Mouse (Mus musculus) lung, embryonic 14.5 days (tissue): Measurements from ENCODE around the gene Gtsf2. TPM values are rescaled to one million over a fixed set of nuclear protein-coding genes. Genes with fewer than 3 reads are reported as not detected.

ENCODE experiments used
- ATAC-seq: fragments of 200-750 bp; cut with Nextera tagmentation; 2 replicates; pipeline ENCODE4 v1.8.0; 2017; ENCODE audit warnings: mild to moderate bottlenecking, moderate TSS enrichment, moderate library complexity; ENCODE audit not compliant: insufficient read depth
- DNase-seq: peaks from one replicate; pipeline ENCODE4 v3.0.0-alpha.2; 2015
- H3K27ac ChIP-seq: fragments of 300-500 bp; sonication (generic); 2 replicates; pipeline ENCODE4 v1.5.1; 2014; ENCODE audit warnings: low read depth, mild to moderate bottlenecking, moderate library complexity
- H3K27me3 ChIP-seq: fragments of 300-500 bp; sonication (generic); 2 replicates; pipeline ENCODE4 v1.6.1; 2014; ENCODE audit warnings: low read length, control low read depth; ENCODE audit not compliant: insufficient read depth
- H3K36me3 ChIP-seq: fragments of 300-500 bp; sonication (generic); 2 replicates; pipeline ENCODE4 v1.6.1; 2014; ENCODE audit warnings: control low read depth; ENCODE audit not compliant: insufficient read depth
- H3K4me1 ChIP-seq: fragments of 300-500 bp; sonication (generic); 2 replicates; pipeline ENCODE4 v1.6.1; 2014; ENCODE audit warnings: antibody characterized with exemption, control low read depth; ENCODE audit not compliant: insufficient read depth
- H3K4me2 ChIP-seq: fragments of 300-500 bp; sonication (generic); 2 replicates; pipeline ENCODE4 v1.6.1; 2014; ENCODE audit warnings: mild to moderate bottlenecking
- H3K4me3 ChIP-seq: fragments of 300-500 bp; sonication (generic); 2 replicates; pipeline ENCODE4 v1.5.1; 2014; ENCODE audit warnings: low read depth, low read length
- H3K9ac ChIP-seq: fragments of 300-500 bp; sonication (generic); 2 replicates; pipeline ENCODE4 v1.6.1; 2014
- H3K9me3 ChIP-seq: fragments of 300-500 bp; sonication (generic); 2 replicates; pipeline ENCODE4 v1.6.1; 2016; ENCODE audit warnings: low read depth, low read length, control low read depth
- CTCF ChIP-seq: IDR thresholded peaks from 2 replicates; pipeline ENCODE4 v1.5.1; 2016; ENCODE audit warnings: antibody characterized with exemption, low read depth
- WGBS: fragments of 180-500 bp; shearing (Covaris S2); extraction: QIAGEN DNeasy Blood & Tissue Kit; methylation state at CpG from one replicate; pipeline ENCODE4 v1.1.7; 2014; 5-methylcytosine and 5-hydroxymethylcytosine counted together
- polyA plus RNA-seq: library from polyadenylated mRNA; unstranded; fragments of >200 nt; fragmentation: Nextera tagmentation; extraction: Ambion mirVana; gene quantifications from 2 replicates; pipeline ENCODE4 v1.2.1, GENCODE M21; 2014

The Gtsf2 gene
- polyA plus RNA-seq, 1 experiment from 2014 or later = not detected

DNA sequence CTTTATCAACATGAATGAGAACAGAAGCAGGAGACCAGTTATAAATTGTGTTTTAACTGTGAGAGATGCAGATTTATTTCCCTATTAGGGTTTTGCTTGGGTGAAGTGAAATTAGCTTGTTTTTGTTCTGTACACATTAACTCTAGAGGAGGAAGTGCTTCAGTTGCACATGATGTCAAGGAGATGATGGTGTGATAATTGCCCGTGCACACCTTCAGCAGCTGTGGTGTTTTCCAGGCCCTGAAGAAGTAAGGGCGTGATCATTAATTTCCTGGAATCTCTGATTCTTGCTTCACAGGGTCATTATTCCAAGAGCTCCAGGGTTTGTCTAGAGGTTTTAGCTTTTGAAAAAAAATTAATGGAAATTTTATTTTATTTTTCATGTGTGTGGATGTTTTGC is 31.9 kb upstream of the Gtsf2 start:
- TF ChIP-seq CTCF = no peak

DNA sequence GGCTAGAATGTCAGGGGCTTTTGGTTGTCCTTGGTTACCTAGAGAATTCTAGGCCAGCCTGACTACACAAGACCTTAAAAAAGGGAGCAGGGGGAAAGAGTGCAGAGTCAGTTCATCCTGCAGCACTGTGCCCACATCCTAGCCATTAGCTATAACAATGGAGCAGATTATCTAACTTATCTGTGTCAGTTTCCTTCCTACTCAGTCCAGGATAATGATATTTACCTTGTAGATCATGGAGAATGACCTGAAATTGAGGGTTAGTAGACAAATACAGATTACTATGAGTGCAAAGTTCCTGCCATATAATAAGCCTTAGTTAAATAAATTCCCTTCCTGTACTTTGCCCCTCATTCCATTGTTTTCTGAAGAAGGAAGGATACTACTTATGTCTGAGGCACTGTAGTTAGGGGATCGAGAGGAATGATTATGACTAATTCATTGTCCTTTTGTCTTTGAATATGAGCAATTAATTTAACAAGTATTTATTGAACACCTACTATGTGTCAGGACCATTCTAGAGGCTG is 30.9 kb upstream of the Gtsf2 start:
- no peak for TF ChIP-seq CTCF
- Histone ChIP-seq H3K9me3 (no peaks in the 10 kb centered on the region), H3K4me2 (no peak overlapping the region), H3K36me3 (no peaks in the 10 kb centered on the region), H3K9ac (no peak overlapping the region), H3K4me3 (no peak overlapping the region), H3K4me1 (no peaks in the 10 kb centered on the region), H3K27me3 (no peaks in the 10 kb centered on the region), H3K27ac (no peak overlapping the region)
- ATAC-seq (no peak), DNase-seq (no peak)
- WGBS = 49% methylated on average over 1 of the region's 1 CpGs

More for the DNA sequence above, 31.9 kb upstream of the Gtsf2 start:
- no peak overlapping the region for H3K4me3 ChIP-seq
- no peaks in the 10 kb centered on the region for H3K4me1 ChIP-seq
- no peak for ATAC-seq
- no peaks in the 10 kb centered on the region for H3K27me3 ChIP-seq
- no peak overlapping the region for H3K27ac ChIP-seq
- DNase-seq = no peak
- H3K9me3 ChIP-seq = no peaks in the 10 kb centered on the region
- no peak overlapping the region for H3K9ac ChIP-seq
- no peak overlapping the region for H3K4me2 ChIP-seq
- 67% methylated on average over 2 of the region's 2 CpGs for WGBS
- H3K36me3 ChIP-seq = no peaks in the 10 kb centered on the region

GRCm38 (mm10) chr15:103473769-103474168 is 25.5 kb upstream of the Gtsf2 start:
- H3K4me2 ChIP-seq = no peak overlapping the region
- TF ChIP-seq CTCF = no peak
- DNase-seq (no peak), ATAC-seq (no peak)
- no peaks in the 10 kb centered on the region for H3K36me3 ChIP-seq
- H3K9ac ChIP-seq = no peak overlapping the region
- no peaks in the 10 kb centered on the region for H3K9me3 ChIP-seq
- no peak overlapping the region for H3K4me3 ChIP-seq
- no peaks in the 10 kb centered on the region for H3K27me3 ChIP-seq
- H3K27ac ChIP-seq = no peak overlapping the region
- WGBS = 80% methylated on average over 5 of the region's 5 CpGs
- H3K4me1 ChIP-seq = no peaks in the 10 kb centered on the region

DNA sequence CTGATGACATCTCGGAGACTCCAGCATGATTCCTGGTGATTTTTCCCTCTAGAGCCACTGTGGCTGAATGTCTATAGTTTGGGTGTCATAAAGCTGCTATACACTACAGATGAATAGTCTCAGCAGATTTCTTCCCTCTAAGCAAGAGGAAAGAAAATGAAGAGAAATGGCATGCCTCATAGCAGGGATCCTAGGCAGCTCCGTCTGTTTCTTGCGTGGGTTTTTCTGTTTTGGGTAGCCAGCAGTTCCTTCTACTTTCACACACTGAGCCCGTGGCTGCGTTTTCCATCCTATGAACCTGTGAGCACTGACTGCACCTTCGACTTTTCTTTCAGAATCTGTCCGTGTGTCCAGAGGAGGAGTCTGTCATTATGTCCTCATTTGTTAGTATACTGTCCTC is 24.9 kb upstream of the Gtsf2 start:
- no peak for DNase-seq
- Histone ChIP-seq H3K27me3 (no peaks in the 10 kb centered on the region), H3K4me3 (no peak overlapping the region), H3K9ac (no peak overlapping the region), H3K36me3 (no peaks in the 10 kb centered on the region), H3K4me2 (no peak overlapping the region), H3K9me3 (no peaks in the 10 kb centered on the region), H3K27ac (no peak overlapping the region), H3K4me1 (no peaks in the 10 kb centered on the region)
- no peak for ATAC-seq
- no peak for TF ChIP-seq CTCF
- WGBS = 72% methylated on average over 7 of the region's 7 CpGs

DNA sequence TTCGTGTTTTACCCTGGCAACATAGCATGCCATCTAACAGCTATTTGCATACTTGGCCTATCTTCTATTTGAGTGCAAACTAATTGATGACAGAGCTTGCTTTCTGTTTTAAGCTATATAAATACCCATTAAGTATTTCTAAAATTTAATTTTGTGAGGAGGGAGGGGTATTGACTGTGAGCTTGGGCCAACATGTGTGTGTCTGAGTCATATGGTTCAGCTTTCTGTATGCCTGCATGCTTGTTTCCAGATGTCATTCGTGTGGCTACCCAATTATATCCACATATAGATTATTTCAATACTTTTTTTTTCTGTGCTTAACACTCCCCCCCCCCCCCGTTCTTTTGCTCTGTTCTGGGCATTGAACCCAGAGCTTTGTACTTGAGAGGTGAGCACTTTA is 24.0 kb upstream of the Gtsf2 start:
- H3K9ac ChIP-seq = no peak overlapping the region
- DNase-seq (no peak), ATAC-seq (no peak)
- no peaks in the 10 kb centered on the region for H3K36me3 ChIP-seq
- no peaks in the 10 kb centered on the region for H3K27me3 ChIP-seq
- H3K4me3 ChIP-seq = no peak overlapping the region
- no peak for TF ChIP-seq CTCF
- WGBS = 63% methylated on average over 3 of the region's 3 CpGs
- no peaks in the 10 kb centered on the region for H3K4me1 ChIP-seq
- no peaks in the 10 kb centered on the region for H3K9me3 ChIP-seq
- no peak overlapping the region for H3K4me2 ChIP-seq
- H3K27ac ChIP-seq = no peak overlapping the region

GRCm38 (mm10) chr15:103471488-103472194 is 23.4 kb upstream of the Gtsf2 start:
- H3K4me3 ChIP-seq = no peak overlapping the region
- H3K27ac ChIP-seq = no peak overlapping the region
- H3K36me3 ChIP-seq = no peaks in the 10 kb centered on the region
- H3K27me3 ChIP-seq = no peaks in the 10 kb centered on the region
- no peak for TF ChIP-seq CTCF
- 58% methylated on average over 7 of the region's 7 CpGs for WGBS
- no peaks in the 10 kb centered on the region for H3K4me1 ChIP-seq
- no peak overlapping the region for H3K9ac ChIP-seq
- no peaks in the 10 kb centered on the region for H3K9me3 ChIP-seq
- ATAC-seq (no peak), DNase-seq (no peak)
- no peak overlapping the region for H3K4me2 ChIP-seq

GRCm38 (mm10) chr15:103462539-103463261 is 14.4 kb upstream of the Gtsf2 start:
- TF ChIP-seq CTCF = no peak
- Histone ChIP-seq H3K4me2 (no peak overlapping the region), H3K27me3 (no peaks in the 10 kb centered on the region), H3K4me1 (no peaks in the 10 kb centered on the region), H3K9me3 (no peaks in the 10 kb centered on the region), H3K9ac (no peak overlapping the region), H3K27ac (no peak overlapping the region), H3K4me3 (no peak overlapping the region), H3K36me3 (no peaks in the 10 kb centered on the region)
- ATAC-seq (no peak), DNase-seq (peak; percentile 6)
- 44% methylated on average over 7 of the region's 7 CpGs for WGBS
